Mouse (Mus musculus) lung, embryonic 16.5 days (tissue): ENCODE measurements around the gene Capn7. TPM values are rescaled to one million over a fixed set of nuclear protein-coding genes. Genes with fewer than 3 reads are reported as not detected.

ENCODE experiments used
- ATAC-seq: fragments of 200-750 bp; cut with Nextera tagmentation; 2 replicates; pipeline ENCODE4 v1.8.0; 2017; ENCODE audit warnings: low read depth, mild to moderate bottlenecking, moderate library complexity
- H3K27ac ChIP-seq: fragments of 300-500 bp; sonication (generic); 2 replicates; pipeline ENCODE4 v1.5.1; 2014; ENCODE audit warnings: mild to moderate bottlenecking, control low read depth, low read length
- H3K27me3 ChIP-seq: fragments of 300-500 bp; sonication (generic); 2 replicates; pipeline ENCODE4 v1.6.1; 2014; ENCODE audit warnings: low read depth, low read length, mixed read lengths; ENCODE audit not compliant: control insufficient read depth, insufficient read depth
- H3K36me3 ChIP-seq: fragments of 300-500 bp; sonication (generic); 2 replicates; pipeline ENCODE4 v1.6.1; 2014; ENCODE audit warnings: low read length; ENCODE audit not compliant: control insufficient read depth, insufficient read depth
- H3K4me1 ChIP-seq: fragments of 300-500 bp; sonication (generic); replicated peaks from 2 replicates; pipeline ENCODE4 v1.6.1; 2014; ENCODE audit warnings: low read length, mixed read lengths; ENCODE audit not compliant: control insufficient read depth, insufficient read depth
- H3K4me2 ChIP-seq: fragments of 300-500 bp; sonication (generic); 2 replicates; pipeline ENCODE4 v1.6.1; 2014; ENCODE audit warnings: low read depth, low read length, control low read depth
- H3K4me3 ChIP-seq: fragments of 300-500 bp; sonication (generic); 2 replicates; pipeline ENCODE4 v1.5.1; 2014; ENCODE audit warnings: mild to moderate bottlenecking, low read length, control low read depth
- H3K9ac ChIP-seq: fragments of 300-500 bp; sonication (generic); 2 replicates; pipeline ENCODE4 v1.6.1; 2014; ENCODE audit warnings: low read length, control low read depth
- H3K9me3 ChIP-seq: fragments of 300-500 bp; sonication (generic); 2 replicates; pipeline ENCODE4 v1.6.1; 2016; ENCODE audit warnings: low read length; ENCODE audit not compliant: control insufficient read depth
- WGBS: fragments of 180-500 bp; shearing (Covaris S2); extraction: QIAGEN DNeasy Blood & Tissue Kit; methylation state at CpG from one replicate; pipeline ENCODE4 v1.1.7; 2014; 5-methylcytosine and 5-hydroxymethylcytosine counted together
- polyA plus RNA-seq: library from polyadenylated mRNA; unstranded; fragments of >200 nt; fragmentation: Nextera tagmentation; extraction: Ambion mirVana; gene quantifications from 2 replicates; pipeline ENCODE4 v1.2.1, GENCODE M21; 2015

The Capn7 gene
- polyA plus RNA-seq, 1 experiment from 2014 or later: 34.9 TPM

GRCm38 (mm10) chr14:31405652-31406051 lies 69.2 kb downstream of the Capn7 start:
- no peak for ATAC-seq
- Histone ChIP-seq H3K4me2 (no peak overlapping the region), H3K9ac (no peak overlapping the region), H3K36me3 (no peaks in the 10 kb centered on the region), H3K27ac (no peak overlapping the region), H3K4me1 (peaks cover 4% of the 10 kb centered on the region; the same call in 1 of the 2 replicates), H3K27me3 (peaks cover 22% of the 10 kb centered on the region), H3K9me3 (no peaks in the 10 kb centered on the region), H3K4me3 (no peak overlapping the region)
- 78% methylated on average over 6 of the region's 6 CpGs for WGBS

DNA sequence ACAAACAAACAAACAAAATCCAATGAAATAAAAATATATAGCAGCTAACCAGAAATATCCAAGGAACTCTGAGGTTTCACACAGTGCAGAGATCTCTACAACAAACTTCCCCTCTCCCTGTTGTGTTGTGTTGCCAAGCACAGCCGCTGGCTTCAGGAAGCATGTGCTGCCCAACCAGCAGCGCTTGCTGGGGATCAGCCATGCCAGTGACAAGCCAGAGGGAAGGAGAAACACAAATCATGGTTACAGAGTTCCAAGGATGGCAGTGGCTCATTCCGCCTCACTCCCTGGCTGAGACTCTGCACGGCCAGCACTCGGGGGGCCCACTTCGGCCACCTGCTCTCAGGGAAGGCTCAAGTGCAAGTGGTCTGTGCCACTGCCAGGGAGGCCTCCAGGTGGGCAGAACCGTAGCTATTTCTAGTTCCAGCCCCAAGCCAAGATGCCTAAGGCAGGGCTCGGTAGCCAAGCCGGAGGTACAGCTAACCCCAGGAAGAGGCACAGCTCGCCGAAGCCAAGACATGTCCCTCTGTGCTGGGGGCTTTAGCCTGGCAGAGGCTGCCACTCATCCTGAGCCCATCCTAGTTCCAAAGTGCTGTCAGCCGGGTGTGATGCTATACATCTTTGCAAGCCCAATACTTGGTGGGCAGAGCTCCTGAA lies 69.8 kb downstream of the Capn7 start:
- Histone ChIP-seq H3K27ac (no peak overlapping the region), H3K4me2 (no peak overlapping the region), H3K9me3 (no peaks in the 10 kb centered on the region), H3K4me1 (peaks cover 4% of the 10 kb centered on the region; the same call in 1 of the 2 replicates), H3K27me3 (peaks cover 26% of the 10 kb centered on the region), H3K36me3 (no peaks in the 10 kb centered on the region), H3K9ac (no peak overlapping the region), H3K4me3 (no peak overlapping the region)
- no peak for ATAC-seq
- 81% methylated on average over 12 of the region's 12 CpGs for WGBS

- no peaks in the 10 kb centered on the region for H3K36me3 ChIP-seq
- no peak overlapping the region for H3K4me2 ChIP-seq
- H3K4me1 ChIP-seq: peaks cover 4% of the 10 kb centered on the region; the same call in 1 of the 2 replicates
- H3K27me3 ChIP-seq: peaks cover 34% of the 10 kb centered on the region
- 68% methylated on average over 15 of the region's 15 CpGs for WGBS
- H3K27ac ChIP-seq: no peak overlapping the region
- H3K4me3 ChIP-seq: no peak overlapping the region
- no peaks in the 10 kb centered on the region for H3K9me3 ChIP-seq
- H3K9ac ChIP-seq: no peak overlapping the region
- no peak for ATAC-seq
Observed at GRCm38 (mm10) chr14:31407208-31407607, 70.8 kb downstream of the Capn7 start.

DNA sequence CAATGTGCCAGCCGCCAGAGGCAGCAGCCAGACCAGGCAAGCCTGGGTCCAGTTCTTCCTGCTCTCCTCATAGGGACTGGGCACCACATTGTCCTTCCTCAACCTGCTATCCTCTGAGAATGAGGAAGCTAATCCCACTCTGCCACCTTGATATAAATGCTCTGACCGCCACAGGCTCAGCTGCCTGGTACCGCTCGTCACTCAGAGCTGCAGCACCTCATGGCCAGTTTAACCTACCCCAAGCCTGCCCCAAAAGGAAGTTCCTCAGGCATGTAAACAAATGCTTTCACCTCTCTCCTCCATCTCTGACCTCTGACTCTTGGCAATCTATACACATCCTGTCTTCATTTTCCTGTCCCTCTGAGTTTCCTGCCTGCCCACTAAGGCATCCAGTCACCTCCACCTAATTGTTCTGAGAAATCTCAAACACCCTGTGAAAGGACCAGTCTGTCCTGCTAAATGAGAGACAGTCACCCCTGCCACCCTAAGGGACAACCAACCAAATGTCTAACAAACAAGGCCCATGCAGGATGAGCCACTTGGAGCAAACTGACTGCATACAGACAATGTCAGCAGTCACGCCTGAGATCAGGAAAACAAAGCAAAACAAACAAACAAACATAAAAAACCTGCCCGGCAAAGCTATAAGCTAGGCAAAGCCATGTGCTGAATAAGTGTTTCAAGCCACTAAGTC lies 71.6 kb downstream of the Capn7 start:
- 52% methylated on average over 6 of the region's 6 CpGs for WGBS
- peak; percentile 36; the same call in 1 of the 2 replicates for ATAC-seq
- H3K9me3 ChIP-seq: no peaks in the 10 kb centered on the region
- peaks cover 10% of the 10 kb centered on the region for H3K4me1 ChIP-seq
- 0 out of 2 replicates have a peak overlapping the region, but pooled peaks have one; percentile 40 for H3K27ac ChIP-seq
- H3K4me3 ChIP-seq: no peak overlapping the region
- peaks cover 41% of the 10 kb centered on the region for H3K27me3 ChIP-seq
- no peak overlapping the region for H3K4me2 ChIP-seq
- no peaks in the 10 kb centered on the region for H3K36me3 ChIP-seq
- no peak overlapping the region for H3K9ac ChIP-seq

DNA sequence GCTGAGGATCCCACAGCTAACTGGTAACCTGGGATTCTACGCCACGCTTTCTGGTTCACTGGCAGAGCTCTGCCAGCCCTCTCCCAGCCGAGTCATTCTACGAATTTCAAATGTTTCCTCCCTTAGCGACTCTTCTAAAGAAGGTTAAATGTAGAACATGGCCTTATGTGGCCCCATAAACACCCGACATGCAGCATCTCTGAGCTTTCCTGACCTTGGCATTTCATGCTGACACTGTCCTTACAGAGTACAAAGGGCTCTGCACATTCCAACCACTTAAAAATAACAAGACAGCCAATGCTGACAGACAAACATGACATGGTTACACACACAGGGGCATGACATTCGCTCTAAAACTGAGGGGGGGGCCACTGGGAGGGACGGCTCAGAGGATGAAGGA lies 72.2 kb downstream of the Capn7 start:
- no peak overlapping the region for H3K4me2 ChIP-seq
- peaks cover 13% of the 10 kb centered on the region for H3K4me1 ChIP-seq
- H3K27ac ChIP-seq: no peak overlapping the region
- H3K9ac ChIP-seq: no peak overlapping the region
- H3K4me3 ChIP-seq: no peak overlapping the region
- no peaks in the 10 kb centered on the region for H3K36me3 ChIP-seq
- 55% methylated on average over 8 of the region's 8 CpGs for WGBS
- no peaks in the 10 kb centered on the region for H3K9me3 ChIP-seq
- ATAC-seq: no peak
- H3K27me3 ChIP-seq: peaks cover 43% of the 10 kb centered on the region

- no peak overlapping the region for H3K27ac ChIP-seq
- ATAC-seq: peak; percentile 8; the same call in 1 of the 2 replicates
- H3K4me1 ChIP-seq: peaks cover 22% of the 10 kb centered on the region
- no peaks in the 10 kb centered on the region for H3K36me3 ChIP-seq
- 66% methylated on average over 9 of the region's 9 CpGs for WGBS
- H3K4me3 ChIP-seq: no peak overlapping the region
- H3K27me3 ChIP-seq: peaks cover 49% of the 10 kb centered on the region
- H3K9me3 ChIP-seq: no peaks in the 10 kb centered on the region
- H3K4me2 ChIP-seq: no peak overlapping the region
- no peak overlapping the region for H3K9ac ChIP-seq
Observed at GRCm38 (mm10) chr14:31410123-31410724, 73.8 kb downstream of the Capn7 start.

DNA sequence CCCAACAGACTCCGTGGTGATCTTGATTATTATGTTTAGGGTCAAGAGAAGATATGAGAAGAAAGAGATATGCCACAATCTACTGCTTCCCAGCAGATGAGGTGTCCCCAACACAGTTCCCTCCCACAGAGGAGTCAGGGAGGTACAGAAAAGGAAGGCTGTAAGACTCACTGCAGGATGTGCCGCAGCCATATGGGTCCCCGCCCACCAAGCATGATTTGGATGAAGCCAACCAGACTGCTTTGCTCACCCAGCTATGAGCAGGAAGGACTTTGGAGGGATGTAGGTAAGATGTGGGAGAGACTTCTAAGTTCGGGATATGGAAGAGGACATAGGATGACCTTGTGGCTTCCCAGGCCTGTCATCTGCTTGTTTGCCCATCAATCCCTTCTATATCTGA lies 74.3 kb downstream of the Capn7 start:
- H3K27ac ChIP-seq: no peak overlapping the region
- H3K4me1 ChIP-seq: peaks cover 26% of the 10 kb centered on the region

GRCm38 (mm10) chr14:31412651-31413056 lies 76.2 kb downstream of the Capn7 start:
- no peak overlapping the region for H3K4me3 ChIP-seq
- H3K27me3 ChIP-seq: peaks cover 55% of the 10 kb centered on the region
- H3K36me3 ChIP-seq: no peaks in the 10 kb centered on the region
- H3K4me1 ChIP-seq: peaks cover 37% of the 10 kb centered on the region
- 71% methylated on average over 10 of the region's 10 CpGs for WGBS
- no peaks in the 10 kb centered on the region for H3K9me3 ChIP-seq
- H3K4me2 ChIP-seq: no peak overlapping the region
- no peak for ATAC-seq
- no peak overlapping the region for H3K9ac ChIP-seq
- H3K27ac ChIP-seq: no peak overlapping the region

More for the DNA sequence above, 74.3 kb downstream of the Capn7 start:
- H3K4me3 ChIP-seq: no peak overlapping the region
- 70% methylated on average over 4 of the region's 4 CpGs for WGBS
- H3K9me3 ChIP-seq: no peaks in the 10 kb centered on the region
- peaks cover 53% of the 10 kb centered on the region for H3K27me3 ChIP-seq
- H3K9ac ChIP-seq: no peak overlapping the region
- no peak for ATAC-seq
- H3K36me3 ChIP-seq: no peaks in the 10 kb centered on the region
- no peak overlapping the region for H3K4me2 ChIP-seq

- Histone ChIP-seq H3K4me3 (no peak overlapping the region), H3K36me3 (no peaks in the 10 kb centered on the region), H3K9me3 (no peaks in the 10 kb centered on the region), H3K9ac (no peak overlapping the region), H3K27ac (no peak overlapping the region; the same call in 1 of the 2 replicates), H3K27me3 (peaks cover 56% of the 10 kb centered on the region), H3K4me1 (peaks cover 35% of the 10 kb centered on the region), H3K4me2 (no peak overlapping the region)
- 62% methylated on average over 6 of the region's 6 CpGs for WGBS
- no peak for ATAC-seq
Observed at GRCm38 (mm10) chr14:31413475-31414086, 77.1 kb downstream of the Capn7 start.
